Mouse (Mus musculus): ENCODE data around the gene Bckdk. TPM values are rescaled to one million over a fixed set of nuclear protein-coding genes. Genes with fewer than 3 reads are reported as not detected.

The Bckdk gene
- 166 and 183 TPM in 2 replicates for polyA plus RNA-seq (2012)

GRCm38 (mm10) chr7:127903971-127904796, at the start of gene Bckdk:
Gene Bckdk (plus strand): TSS chr7:127904082.
- TF ChIP-seq GATA1 (IDR thresholded peaks at IDR 0.05; ENCODE audit: low read length) = no peak

DNA sequence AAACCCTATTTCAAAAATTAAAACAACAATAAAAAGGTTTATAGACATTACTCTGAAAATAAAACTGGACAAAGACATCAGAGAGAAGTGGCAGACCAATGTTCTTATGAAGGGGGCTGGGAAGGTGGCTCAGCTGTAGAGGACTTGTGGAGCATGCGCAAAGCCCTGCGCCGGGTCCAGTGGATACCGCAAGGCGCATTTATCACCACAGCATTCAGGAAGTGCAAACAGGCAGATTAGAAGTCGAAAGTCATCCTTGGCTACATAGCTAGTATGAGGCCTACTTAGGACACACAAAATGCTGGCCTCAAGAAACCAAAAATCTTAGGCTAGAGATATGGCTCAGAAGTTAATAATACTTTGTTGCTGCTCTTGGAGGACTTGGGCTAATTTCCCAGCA, 45.6 kb upstream of the Bckdk start:
- TF ChIP-seq GATA1 (IDR thresholded peaks at IDR 0.05; ENCODE audit: low read length) = peak; percentile 14

- TF ChIP-seq GATA1 (IDR thresholded peaks at IDR 0.05; ENCODE audit: low read length) = no peak
Measured at GRCm38 (mm10) chr7:127866434-127866833, 37.4 kb upstream of the Bckdk start.

DNA sequence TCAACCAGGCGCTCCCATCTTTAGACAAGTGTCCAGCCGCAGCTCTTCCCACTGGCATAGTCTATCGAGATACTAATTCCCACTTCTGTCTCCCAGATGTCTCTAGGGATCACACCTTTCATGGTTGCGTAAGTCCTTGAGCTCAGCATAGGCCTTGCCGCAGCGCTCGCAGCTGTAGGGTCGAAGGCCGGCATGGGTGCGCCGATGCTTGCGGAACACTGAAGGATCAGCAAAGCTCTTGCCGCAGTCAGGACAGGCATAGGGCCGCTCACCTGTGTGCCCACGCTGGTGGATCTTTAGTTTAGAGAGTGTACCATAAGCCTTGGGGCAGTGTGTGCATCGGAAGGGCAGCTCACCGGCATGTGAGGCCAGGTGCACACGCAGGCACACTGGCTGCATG, 36.2 kb upstream of the Bckdk start:
- TF ChIP-seq GATA1 (IDR thresholded peaks at IDR 0.05; ENCODE audit: low read length) = no peak

DNA sequence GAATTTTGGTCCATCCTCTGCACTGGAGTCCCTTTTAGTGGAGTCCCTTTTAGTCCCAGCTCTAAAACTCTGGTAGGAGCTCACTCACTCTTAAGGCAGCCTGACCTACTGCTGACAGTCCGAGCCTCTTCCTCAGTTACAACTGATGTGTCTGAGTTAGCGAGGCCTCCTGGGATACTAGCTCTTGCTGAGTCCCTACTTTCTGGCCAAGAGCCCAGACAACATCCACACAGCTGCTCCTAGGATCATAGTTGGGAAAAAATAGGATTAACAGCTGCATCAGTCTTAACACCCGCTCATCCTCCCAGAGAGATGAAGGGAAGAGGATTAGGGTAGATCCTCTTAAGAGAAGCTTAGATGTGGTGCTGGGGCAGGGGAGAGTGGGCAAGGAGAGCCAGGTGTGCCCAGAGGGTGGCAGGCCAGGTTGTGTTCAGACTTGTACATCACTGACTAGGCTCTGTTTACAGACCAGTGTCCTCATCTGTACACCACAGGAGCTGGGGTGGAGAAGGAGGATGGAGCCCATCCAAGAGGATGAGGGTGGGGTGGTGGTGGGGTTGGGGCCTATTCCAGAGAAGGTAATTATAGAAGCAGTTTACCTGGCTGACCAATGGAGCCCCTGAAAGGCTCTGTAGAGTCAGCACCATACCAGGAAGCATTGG, 34.6 kb upstream of the Bckdk start:
- no peak for TF ChIP-seq GATA1 (IDR thresholded peaks at IDR 0.05; ENCODE audit: low read length)

DNA sequence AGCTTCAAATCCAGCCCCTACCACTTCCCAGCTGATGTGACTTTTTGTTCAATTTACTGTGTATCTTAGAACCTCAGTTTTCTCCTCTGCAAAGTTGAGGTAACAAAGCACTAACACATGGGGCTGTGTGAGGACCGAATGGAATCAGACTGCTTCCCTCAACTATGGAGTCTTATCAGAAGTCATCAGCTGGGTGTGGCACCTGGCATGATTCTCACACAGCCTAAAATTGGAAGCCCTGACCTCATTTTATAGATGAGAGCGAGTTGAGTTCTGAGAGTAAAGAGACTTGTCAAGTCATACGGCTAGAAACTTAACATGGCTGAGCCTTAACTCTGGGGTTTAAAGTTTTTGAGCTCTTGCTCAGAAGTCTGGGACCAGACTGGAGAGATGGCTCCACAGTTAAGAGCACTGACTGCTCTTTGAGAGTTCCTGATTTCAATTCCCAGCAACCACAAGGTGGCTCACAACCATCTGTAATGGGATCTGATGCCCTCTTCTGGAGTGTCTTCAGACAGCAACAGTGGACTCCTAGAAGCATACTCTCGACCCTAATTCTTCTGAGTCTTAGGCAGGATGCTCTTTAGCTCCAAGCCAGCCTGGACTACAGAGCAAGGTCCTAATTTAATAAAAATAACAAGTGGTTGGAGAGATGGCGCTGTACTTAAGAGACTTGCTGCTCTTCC, 33.6 kb upstream of the Bckdk start:
- no peak for TF ChIP-seq GATA1 (IDR thresholded peaks at IDR 0.05; ENCODE audit: low read length)

- no peak for TF ChIP-seq GATA1 (IDR thresholded peaks at IDR 0.05; ENCODE audit: low read length)
Measured at GRCm38 (mm10) chr7:127874812-127875626, 28.9 kb upstream of the Bckdk start.

DNA sequence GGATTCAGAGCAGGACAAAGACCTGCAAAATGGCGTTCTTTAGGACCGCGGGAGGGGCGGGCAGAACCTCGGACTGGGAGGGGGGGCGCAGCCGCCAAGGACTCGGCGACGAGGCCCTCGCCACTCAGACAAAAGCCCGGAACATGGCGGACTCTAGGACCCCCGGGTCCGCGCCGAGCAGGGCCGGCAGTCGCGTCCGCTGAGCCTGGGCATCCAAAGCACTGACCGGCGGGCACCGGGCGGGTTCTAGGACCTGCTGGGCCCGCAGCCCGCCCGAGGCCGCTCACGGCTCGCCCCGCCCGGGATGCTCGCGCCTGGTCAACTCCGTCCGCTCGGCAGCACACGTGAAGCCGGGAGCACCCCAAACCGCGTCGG, 28.3 kb upstream of the Bckdk start:
- no peak for TF ChIP-seq GATA1 (IDR thresholded peaks at IDR 0.05; ENCODE audit: low read length)

DNA sequence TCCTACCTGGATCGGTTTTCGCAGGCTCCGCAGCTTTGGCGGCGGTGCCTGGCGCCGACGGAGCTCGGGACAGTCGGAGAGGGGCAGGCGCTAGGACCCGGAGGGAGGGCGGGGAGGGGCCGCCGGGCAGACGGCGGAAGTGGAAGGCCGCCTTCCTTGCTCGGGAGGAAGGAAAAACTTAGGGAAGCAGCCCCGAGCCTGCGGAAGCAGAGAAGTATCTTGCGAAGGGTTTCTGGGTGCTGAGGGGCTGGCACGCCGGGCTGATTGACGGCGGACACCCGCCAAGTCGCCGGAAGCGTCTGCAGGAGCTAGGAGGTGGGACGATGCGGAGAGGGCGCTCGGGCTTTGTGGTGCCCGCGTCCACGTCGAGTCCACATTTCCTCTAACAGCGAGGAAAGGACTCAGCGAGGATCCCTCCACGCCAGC, 27.8 kb upstream of the Bckdk start, which contains the start of gene Zfp646:
Gene Zfp646 (plus strand): TSS at position 181 of the 426 bp plus-strand sequence.
- no peak for TF ChIP-seq GATA1 (IDR thresholded peaks at IDR 0.05; ENCODE audit: low read length)

GRCm38 (mm10) chr7:127876467-127877348, 27.2 kb upstream of the Bckdk start, which contains the start of gene Zfp668:
Gene Zfp668 (minus strand): TSS chr7:127876828.
- no peak for TF ChIP-seq GATA1 (IDR thresholded peaks at IDR 0.05; ENCODE audit: low read length)

- no peak for TF ChIP-seq GATA1 (IDR thresholded peaks at IDR 0.05; ENCODE audit: low read length)
Measured at GRCm38 (mm10) chr7:127879301-127879700, 24.6 kb upstream of the Bckdk start.

DNA sequence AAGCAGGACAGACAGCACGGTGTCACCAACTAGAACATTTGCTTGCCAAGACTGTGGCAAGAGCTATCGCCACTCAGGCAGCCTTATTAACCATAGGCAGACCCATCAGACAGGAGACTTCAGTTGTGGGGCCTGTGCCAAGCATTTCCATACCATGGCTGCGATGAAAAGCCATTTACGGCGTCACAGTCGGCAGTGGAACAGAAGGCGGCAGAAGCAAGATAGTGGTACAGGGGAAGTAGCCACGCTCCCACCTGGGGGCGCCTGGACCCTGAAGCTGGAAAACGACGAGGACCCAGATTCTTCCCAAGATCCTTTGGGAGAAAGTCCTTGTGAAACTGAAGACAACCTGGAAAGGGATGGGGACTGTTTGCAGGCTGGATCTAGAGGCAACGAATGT, 23.5 kb upstream of the Bckdk start:
- no peak for TF ChIP-seq GATA1 (IDR thresholded peaks at IDR 0.05; ENCODE audit: low read length)

- TF ChIP-seq GATA1 (IDR thresholded peaks at IDR 0.05; ENCODE audit: low read length) = no peak
Measured at GRCm38 (mm10) chr7:127885951-127886350, 17.9 kb upstream of the Bckdk start.

GRCm38 (mm10) chr7:127886551-127886950, 17.3 kb upstream of the Bckdk start:
- no peak for TF ChIP-seq GATA1 (IDR thresholded peaks at IDR 0.05; ENCODE audit: low read length)
